Mouse (Mus musculus) liver, postnatal 0 days (tissue): Measurements from ENCODE around the gene Shroom2.

Source experiments
- CTCF ChIP-seq: sonication (generic); IDR thresholded peaks from 2 replicates; pipeline ENCODE4 v1.5.1; 2016; ENCODE audit warnings: antibody characterized with exemption, low read depth
- EP300 ChIP-seq: IDR thresholded peaks from 2 replicates; pipeline ENCODE4 v1.6.1; 2016; ENCODE audit warnings: antibody characterized with exemption, low read depth, mild to moderate bottlenecking

GRCm38 (mm10) chrX:152673431-152673830 is 95.8 kb downstream of the Shroom2 start:
- TF ChIP-seq CTCF: no peak
- TF ChIP-seq EP300: no peak
